In the genomic region with DNA sequence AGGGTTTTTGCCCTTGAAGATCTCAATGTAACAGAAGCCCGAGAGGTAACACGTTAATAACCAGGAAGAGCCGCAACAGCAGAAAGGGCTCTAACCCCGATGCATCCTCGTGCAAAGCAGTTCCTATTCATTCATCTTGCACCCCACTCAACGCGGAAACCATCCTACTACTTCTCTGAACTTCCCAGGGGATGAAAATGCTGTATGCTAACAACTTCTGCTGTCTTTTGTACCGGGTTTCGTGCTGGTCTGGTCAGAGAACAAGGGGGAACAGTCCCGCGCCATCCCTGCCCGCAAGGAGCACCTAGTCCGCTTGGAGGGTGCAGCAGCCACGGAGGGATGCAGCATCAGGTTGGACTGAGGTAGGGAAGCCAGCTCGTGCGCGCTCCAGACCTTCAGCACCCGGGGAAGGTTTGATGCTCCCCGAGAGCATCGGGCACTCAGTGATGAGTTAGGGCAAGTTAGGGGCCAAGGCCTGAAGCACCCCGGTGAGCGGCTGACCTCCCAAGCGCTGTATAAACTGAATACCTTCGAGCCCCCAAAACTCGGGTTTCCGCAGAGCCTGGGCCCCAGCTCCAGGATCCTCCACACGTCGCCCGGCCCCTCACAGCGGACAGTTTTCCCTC, we compare ENCODE assay signal across 8 mouse cellular contexts. TPM values are rescaled to one million over a fixed set of nuclear protein-coding genes. Genes with fewer than 3 reads are reported as not detected.
A peak's percentile ranks its signal among the peaks of the same experiment; 100 is the strongest.
DNase-seq lines count a peak whose midpoint lies in the region; ATAC-seq and TF ChIP-seq lines count a peak whose summit lies in the region.

No protein-coding gene starts in this region.

- H3K9ac ChIP-seq in intestine, postnatal 0 days (ENCODE audit: low read depth, low read length), result peak overlapping the region; percentile 56
- peak overlapping the region; percentile 81 for H3K9ac ChIP-seq in liver, embryonic 15.5 days
- peak overlapping the region; percentile 81 for H3K9ac ChIP-seq in neural tube, embryonic 15.5 days (replicated peaks)

- H3K27me3 ChIP-seq in intestine, postnatal 0 days (replicated peaks; ENCODE audit: control insufficient read depth, insufficient read depth, low read length), result no peaks in the 10 kb centered on the region
- no peaks in the 10 kb centered on the region for H3K27me3 ChIP-seq in liver, embryonic 15.5 days
- H3K27me3 ChIP-seq in neural tube, embryonic 15.5 days (replicated peaks), result no peaks in the 10 kb centered on the region

- 0 out of 2 replicates have a peak, but pooled peaks cover 3% of the 10 kb centered on the region for H3K4me1 ChIP-seq in intestine, postnatal 0 days (replicated peaks; ENCODE audit: control insufficient read depth, insufficient read depth, low read length)
- H3K4me1 ChIP-seq in liver, embryonic 15.5 days (replicated peaks), result peaks cover 23% of the 10 kb centered on the region
- peaks cover 22% of the 10 kb centered on the region for H3K4me1 ChIP-seq in neural tube, embryonic 15.5 days

- H3K27ac ChIP-seq in intestine, postnatal 0 days (ENCODE audit: low read depth, low read length), result 0 out of 2 replicates have a peak overlapping the region, but pooled peaks have one; percentile 11
- peak overlapping the region; percentile 67 for H3K27ac ChIP-seq in liver, embryonic 15.5 days (replicated peaks)
- H3K27ac ChIP-seq in neural tube, embryonic 15.5 days (replicated peaks), result peak overlapping the region; percentile 91

- peak overlapping the region; percentile 81 for H3K4me2 ChIP-seq in intestine, postnatal 0 days (replicated peaks; ENCODE audit: low read depth)
- peak overlapping the region; percentile 82 for H3K4me2 ChIP-seq in liver, embryonic 15.5 days
- peak overlapping the region; percentile 77 for H3K4me2 ChIP-seq in neural tube, embryonic 15.5 days

- TF ChIP-seq CTCF in intestine, postnatal 0 days (IDR thresholded peaks at IDR 0.05; ENCODE audit: low read depth), result no peak

- under 1% methylated on average over 30 of the region's 30 CpGs for WGBS in intestine, postnatal 0 days
- under 1% methylated on average over 30 of the region's 30 CpGs for WGBS in liver, embryonic 15.5 days (ENCODE audit: insufficient replicate concordance)
- under 1% methylated on average over 30 of the region's 30 CpGs for WGBS in neural tube, embryonic 15.5 days

- ATAC-seq in intestine, postnatal 0 days, result no peak; the same call in 1 of the 2 replicates
- ATAC-seq in liver, embryonic 15.5 days (ENCODE audit: insufficient read depth), result peak; percentile 37; the same call in 1 of the 2 replicates
- ATAC-seq in neural tube, embryonic 15.5 days (ENCODE audit: low FRiP score), result peak; percentile 40

- DNase-seq in A20 (ENCODE audit: low read depth, low spot score) (peak; percentile 74), MEL-GATA-1-ER (ENCODE audit: extremely low read depth, low read depth) (peak; percentile 52)
- DNase-seq in cerebellum, postnatal 10 days, result peak; percentile 50 to 56
- peak; percentile 10 to 14 for DNase-seq in frontal cortex, postnatal 14 days (ENCODE audit: low spot score in 2 of 2)
- DNase-seq in thymus, postnatal 10 days (ENCODE audit: low spot score in 2 of 2), result peak; percentile 18 to 26

- peak overlapping the region; percentile 68 for H3K4me3 ChIP-seq in intestine, postnatal 0 days (ENCODE audit: low read depth, low read length)
- peak overlapping the region; percentile 85 for H3K4me3 ChIP-seq in liver, embryonic 15.5 days (replicated peaks)
- peak overlapping the region; percentile 90 for H3K4me3 ChIP-seq in neural tube, embryonic 15.5 days (replicated peaks)

- peaks cover 27% of the 10 kb centered on the region for H3K36me3 ChIP-seq in intestine, postnatal 0 days (ENCODE audit: control insufficient read depth, insufficient read depth)
- H3K36me3 ChIP-seq in liver, embryonic 15.5 days (replicated peaks), result peaks cover 33% of the 10 kb centered on the region
- H3K36me3 ChIP-seq in neural tube, embryonic 15.5 days, result peaks cover 29% of the 10 kb centered on the region

- no peaks in the 10 kb centered on the region for H3K9me3 ChIP-seq in intestine, postnatal 0 days (ENCODE audit: control insufficient read depth)
- H3K9me3 ChIP-seq in liver, embryonic 15.5 days (replicated peaks), result no peaks in the 10 kb centered on the region
- no peaks in the 10 kb centered on the region for H3K9me3 ChIP-seq in neural tube, embryonic 15.5 days (replicated peaks)

RNA-seq across cellular contexts. Expression of a gene that starts 0.6 kb away (rescaled TPM):
- 16.8 and 18.5 TPM in 2 replicates for polyA plus RNA-seq in intestine, postnatal 0 days (2015; fragmentation: Nextera tagmentation; extraction: Ambion mirVana)
- polyA plus RNA-seq in liver, embryonic 15.5 days (2015; fragmentation: Nextera tagmentation; extraction: Ambion mirVana), result 22.3 and 22.5 TPM in 2 replicates
- polyA plus RNA-seq in neural tube, embryonic 15.5 days (2015; fragmentation: Nextera tagmentation; extraction: Ambion mirVana), result 56.0 and 58.7 TPM in 2 replicates

RNA-seq across cellular contexts. Expression of a gene that starts 41.9 kb away (rescaled TPM):
- 52.9 and 53.7 TPM in 2 replicates for polyA plus RNA-seq in intestine, postnatal 0 days (2015; fragmentation: Nextera tagmentation; extraction: Ambion mirVana)
- 14.8 and 15.9 TPM in 2 replicates for polyA plus RNA-seq in liver, embryonic 15.5 days (2015; fragmentation: Nextera tagmentation; extraction: Ambion mirVana)
- polyA plus RNA-seq in neural tube, embryonic 15.5 days (2015; fragmentation: Nextera tagmentation; extraction: Ambion mirVana), result 124 and 134 TPM in 2 replicates

RNA-seq across cellular contexts. Expression of a gene that starts 46.2 kb away (rescaled TPM):
- 1.3 and 1.4 TPM in 2 replicates for polyA plus RNA-seq in intestine, postnatal 0 days (2015; fragmentation: Nextera tagmentation; extraction: Ambion mirVana)
- polyA plus RNA-seq in liver, embryonic 15.5 days (2015; fragmentation: Nextera tagmentation; extraction: Ambion mirVana), result 2.8 and 3.4 TPM in 2 replicates
- polyA plus RNA-seq in neural tube, embryonic 15.5 days (2015; fragmentation: Nextera tagmentation; extraction: Ambion mirVana), result 0.50 and 1.5 TPM in 2 replicates

Comparison
In these comparisons a context has a peak if more than half of its experiments do, and no peak if none do; other contexts are left out.
1. DNase-seq: peak in every context shown above with its lines; median percentile 74 in A20; 53 in cerebellum, postnatal 10 days; 52 in MEL-GATA-1-ER; 22 in thymus, postnatal 10 days; 12 in frontal cortex, postnatal 14 days.
2. H3K27ac ChIP-seq: peak in every context shown above with its lines; median percentile 91 in neural tube, embryonic 15.5 days; 67 in liver, embryonic 15.5 days; 11 in intestine, postnatal 0 days.